Mouse (Mus musculus) splenic B cell, adult 2 months (primary cell): ENCODE measurements around the gene Washc2.
A peak's percentile ranks its signal among the peaks of the same experiment; 100 is the strongest.
"Not testable (repeated sequence)": the region's sequence is repeated elsewhere in the genome, so short reads cannot be mapped to it uniquely, and the experiment has no call there.

Source experiments
- DNase-seq: peaks from one replicate; pipeline ENCODE4 v3.0.0-alpha.2; 2011; ENCODE audit warnings: low read depth, low spot score
- H3K27me3 ChIP-seq: 2 replicates; pipeline ENCODE4 v1.6.1; 2012; ENCODE audit warnings: mild to moderate bottlenecking, low read length, moderate library complexity, mixed read lengths; ENCODE audit not compliant: control insufficient read depth, poor library complexity, insufficient read depth, severe bottlenecking
- H3K36me3 ChIP-seq: 2 replicates; pipeline ENCODE4 v1.6.1; 2012; ENCODE audit warnings: mild to moderate bottlenecking, low read length, moderate library complexity, mixed read lengths; ENCODE audit not compliant: control insufficient read depth, poor library complexity, insufficient read depth, severe bottlenecking

The Washc2 gene

DNA sequence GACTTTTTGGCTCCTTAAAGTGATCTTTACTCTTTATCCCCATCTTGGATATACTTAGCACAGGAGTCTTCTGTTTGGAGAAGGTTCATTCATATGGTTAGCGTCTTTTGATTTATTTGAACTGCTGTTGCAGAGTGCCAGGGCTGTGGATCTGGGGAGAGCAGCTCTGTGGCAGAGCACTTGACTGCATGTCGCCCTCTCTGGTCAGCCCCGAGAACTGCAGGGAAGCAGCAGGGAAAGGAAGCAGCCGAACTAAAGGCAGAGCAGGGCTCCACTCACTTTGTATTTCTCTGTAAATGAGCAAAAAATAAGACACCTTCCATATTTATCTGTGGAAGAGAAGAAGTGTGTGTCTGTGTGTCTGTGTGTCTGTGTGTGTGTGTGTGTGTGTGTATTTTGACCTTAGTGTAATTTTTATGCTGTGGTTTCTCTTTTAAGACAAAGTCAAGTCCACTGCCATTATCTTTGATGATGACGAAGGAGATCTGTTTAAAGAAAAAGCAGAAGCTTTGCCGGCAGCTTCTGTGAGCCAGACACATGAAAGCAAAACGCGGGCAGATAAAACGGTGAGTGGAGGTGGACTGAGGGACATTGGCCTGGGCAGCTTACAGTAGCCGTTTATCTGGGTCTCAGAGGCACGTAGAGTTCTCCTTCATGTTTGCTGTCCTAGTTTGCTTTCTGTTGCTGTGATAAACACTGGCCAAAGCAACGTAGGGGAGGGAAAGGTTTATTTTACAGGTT is 21.1 kb downstream of the Washc2 start:
- Histone ChIP-seq H3K27me3 (no peaks in the 10 kb centered on the region), H3K36me3 (peaks cover 20% of the 10 kb centered on the region)
- DNase-seq = peak; percentile 72

DNA sequence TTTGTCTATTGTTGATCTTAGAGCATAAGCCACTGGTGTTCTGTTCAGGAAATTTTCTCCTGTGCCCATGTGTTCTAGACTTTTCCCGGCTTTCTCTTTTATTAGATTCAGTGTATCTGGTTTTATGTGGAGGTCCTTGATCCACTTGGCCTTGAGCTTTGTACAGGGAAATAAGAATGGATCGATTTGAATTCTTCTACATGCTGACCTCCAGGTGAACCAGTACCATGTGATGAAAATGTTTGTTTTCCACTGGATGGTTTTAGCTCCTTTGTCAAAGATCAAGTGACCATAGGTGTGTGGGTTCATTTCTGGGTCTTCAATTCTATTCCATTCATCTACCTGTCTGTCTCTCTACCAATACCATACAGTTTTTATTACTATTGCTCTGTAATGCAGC is 27.0 kb downstream of the Washc2 start:
- peaks cover 11% of the 10 kb centered on the region for H3K36me3 ChIP-seq
- DNase-seq, H3K27me3 ChIP-seq: not testable (repeated sequence)

DNA sequence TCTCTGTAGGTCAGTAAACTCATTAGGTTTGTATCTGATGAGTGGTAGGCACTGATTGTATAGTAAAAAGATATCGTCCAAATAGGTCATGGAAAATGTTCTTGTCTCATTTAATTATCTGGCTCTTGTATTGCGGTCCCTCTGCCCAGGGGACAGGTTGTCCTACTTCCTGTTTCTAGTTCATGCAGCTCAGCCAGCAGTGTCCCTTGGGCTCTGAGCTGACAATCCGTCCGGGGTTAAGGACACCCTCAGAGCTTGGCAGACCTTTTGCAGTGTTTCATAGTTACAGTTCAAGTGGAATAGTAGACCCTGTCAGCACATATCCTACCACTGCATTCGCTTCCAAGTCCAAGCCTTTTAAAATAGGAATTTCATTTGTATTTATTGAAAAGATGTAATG is 27.5 kb downstream of the Washc2 start:
- H3K36me3 ChIP-seq = peaks cover 13% of the 10 kb centered on the region

DNA sequence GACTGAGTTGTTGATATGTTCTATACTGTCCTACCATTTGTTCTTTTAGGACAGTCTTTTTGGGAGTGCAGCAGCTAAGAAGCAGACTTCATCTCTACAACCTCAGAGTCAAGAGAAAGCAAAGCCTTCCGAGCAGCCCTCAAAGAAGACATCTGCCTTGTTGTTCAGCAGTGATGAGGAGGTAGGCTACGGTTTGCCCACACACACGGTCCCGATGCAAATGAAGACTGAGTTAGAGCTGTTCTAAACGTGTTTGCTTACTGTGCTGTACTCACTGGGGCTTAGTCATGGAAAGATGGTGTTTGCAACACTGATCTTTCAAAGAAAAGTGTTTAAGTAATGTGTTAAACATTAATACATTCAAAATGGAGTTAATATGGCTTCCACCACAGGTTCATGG is 30.2 kb downstream of the Washc2 start:
- DNase-seq = no peak
- no peaks in the 10 kb centered on the region for H3K27me3 ChIP-seq
- H3K36me3 ChIP-seq = peaks cover 14% of the 10 kb centered on the region

More for the DNA sequence above, 27.5 kb downstream of the Washc2 start:
- H3K27me3 ChIP-seq = no peaks in the 10 kb centered on the region
- no peak for DNase-seq

DNA sequence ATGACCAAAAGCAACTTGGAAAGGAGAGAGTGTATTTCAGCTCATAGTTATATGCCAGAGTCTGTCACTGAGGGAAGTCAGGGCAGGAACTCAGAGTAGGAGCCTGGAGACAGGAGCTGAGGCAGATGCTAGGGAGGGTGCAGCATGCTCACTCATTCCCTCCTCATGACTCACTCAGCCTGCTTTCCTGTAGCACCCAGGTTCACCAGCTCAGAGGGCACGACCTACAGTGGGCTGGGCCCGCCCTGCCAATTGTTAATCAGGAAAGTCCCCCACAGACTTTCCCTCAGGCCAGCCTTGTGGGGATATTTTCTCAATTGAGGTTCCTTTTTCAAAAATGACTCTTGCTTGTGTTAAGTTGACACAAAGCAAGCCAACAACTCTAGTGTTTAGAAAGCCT is 32.5 kb downstream of the Washc2 start:
- Histone ChIP-seq H3K36me3 (peaks cover 16% of the 10 kb centered on the region), H3K27me3 (no peaks in the 10 kb centered on the region)
- DNase-seq = no peak

DNA sequence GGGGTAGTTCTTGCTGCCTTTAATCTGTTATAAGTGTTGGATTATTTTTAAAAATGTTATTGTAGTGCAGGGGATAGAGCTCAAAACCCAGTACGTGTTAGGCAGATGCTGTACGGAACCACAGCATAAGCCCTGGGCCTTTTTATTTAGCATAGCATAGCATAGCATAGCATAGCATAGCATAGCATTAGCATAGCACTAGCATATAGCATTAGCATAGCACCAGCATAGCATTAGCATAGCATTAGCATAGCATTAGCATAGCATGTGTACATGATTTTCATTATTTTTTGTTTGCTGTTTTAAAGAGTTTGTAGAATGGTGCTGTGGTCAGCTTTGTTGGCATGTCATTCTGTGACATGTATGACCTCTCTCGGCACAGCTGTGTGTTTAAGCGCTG is 51.8 kb downstream of the Washc2 start:
- Histone ChIP-seq H3K36me3 (peaks cover 3% of the 10 kb centered on the region; the same call in 1 of the 2 replicates), H3K27me3 (no peaks in the 10 kb centered on the region)
- DNase-seq = no peak

DNA sequence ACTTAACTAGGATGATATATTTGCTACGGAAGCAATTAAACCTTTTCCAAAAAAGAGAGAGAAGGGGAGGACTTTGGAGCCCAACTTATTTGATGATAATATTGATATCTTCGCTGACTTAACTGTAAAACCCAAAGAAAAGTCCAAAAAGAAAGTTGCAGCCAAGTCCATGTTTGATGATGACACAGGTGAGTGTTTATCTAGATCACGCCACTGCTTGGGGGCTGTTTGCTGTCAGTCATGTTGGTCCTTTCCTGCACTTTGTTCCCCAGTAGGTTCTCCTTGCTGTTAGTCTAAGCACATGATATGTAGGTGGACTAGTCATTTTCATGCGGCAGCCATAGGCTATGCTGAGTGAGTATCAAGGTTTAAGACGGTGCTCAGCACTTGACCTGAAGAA is 52.6 kb downstream of the Washc2 start:
- DNase-seq = no peak
- Histone ChIP-seq H3K27me3 (no peaks in the 10 kb centered on the region), H3K36me3 (peaks cover 2% of the 10 kb centered on the region; the same call in 1 of the 2 replicates)

DNA sequence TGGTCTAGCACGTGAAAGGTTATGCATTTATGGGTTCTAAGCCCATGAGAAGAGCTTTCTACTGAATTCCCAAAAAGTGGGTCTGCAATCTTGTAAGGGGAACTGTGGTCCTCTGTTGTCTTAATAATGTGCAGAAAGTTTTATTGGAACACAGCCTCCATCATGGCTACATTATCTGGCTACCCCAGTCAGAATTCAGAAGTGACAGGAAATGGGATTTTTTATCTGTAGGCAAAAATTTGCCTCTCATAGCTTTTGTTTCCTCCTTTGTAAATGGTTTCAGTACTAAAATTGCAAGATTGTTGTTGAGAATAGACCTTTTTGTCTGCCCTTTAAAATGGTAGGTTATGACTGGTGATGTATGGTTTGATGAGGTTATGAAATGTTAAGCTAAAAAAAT is 55.0 kb downstream of the Washc2 start:
- no peak for DNase-seq
- Histone ChIP-seq H3K27me3 (no peaks in the 10 kb centered on the region), H3K36me3 (no peaks in the 10 kb centered on the region; the same call in 1 of the 2 replicates)

DNA sequence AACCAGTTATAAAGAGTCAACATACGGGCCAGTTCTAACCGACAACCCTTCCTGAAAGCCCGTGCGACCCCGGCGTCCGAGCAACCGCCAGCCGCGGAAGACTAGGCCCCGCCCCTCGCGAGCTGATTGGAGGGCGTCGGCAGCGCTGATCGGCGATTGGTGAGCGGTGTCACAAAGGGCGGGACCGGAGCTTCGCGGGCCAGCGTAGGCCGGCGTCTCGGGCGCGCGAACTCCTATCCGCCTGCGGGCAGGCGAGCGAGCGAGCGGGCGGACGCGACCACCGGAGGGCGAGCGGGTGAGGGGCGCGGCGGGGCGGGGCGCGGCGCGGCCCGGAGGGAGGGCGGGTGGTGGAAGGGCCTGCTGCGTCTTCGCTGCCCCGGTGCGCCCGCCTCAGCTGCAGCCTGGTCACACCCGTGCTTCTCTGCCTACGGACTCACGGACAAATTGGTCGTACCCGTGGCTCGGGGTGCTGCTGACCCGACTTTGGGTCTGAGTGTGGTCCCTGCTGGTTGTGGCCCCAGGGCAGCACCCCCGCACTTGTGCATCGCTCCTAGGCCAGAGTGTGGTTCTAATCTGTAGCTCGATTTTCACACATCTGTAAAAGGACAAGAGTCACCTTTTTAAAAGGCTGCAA is 56.3 kb downstream of the Washc2 start, which contains the start of gene Zfand4:
Zfand4 (plus strand) TSS at position 205 of the 634 bp plus-strand sequence.
- H3K36me3 ChIP-seq = no peaks in the 10 kb centered on the region
- peak; percentile 91 for DNase-seq
- no peaks in the 10 kb centered on the region for H3K27me3 ChIP-seq

DNA sequence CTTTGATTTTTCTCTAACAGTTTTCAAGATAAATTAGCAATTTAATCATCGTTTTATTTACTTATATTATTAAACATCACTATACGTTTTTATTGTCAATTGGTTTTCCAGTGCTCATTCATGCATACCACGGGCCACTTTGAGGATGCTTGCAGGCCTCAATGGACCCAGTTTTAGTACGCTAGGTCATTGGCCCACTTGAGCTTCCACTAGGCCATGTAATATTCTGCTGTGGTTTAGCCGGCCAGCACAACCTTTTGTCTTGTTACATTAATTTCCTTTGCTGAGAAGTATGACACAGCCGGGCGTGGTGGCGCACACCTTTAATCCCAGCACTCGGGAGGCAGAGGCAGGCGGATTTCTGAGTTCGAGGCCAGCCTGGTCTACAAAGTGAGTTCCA is 57.0 kb downstream of the Washc2 start:
- no peaks in the 10 kb centered on the region for H3K27me3 ChIP-seq
- no peak for DNase-seq

DNA sequence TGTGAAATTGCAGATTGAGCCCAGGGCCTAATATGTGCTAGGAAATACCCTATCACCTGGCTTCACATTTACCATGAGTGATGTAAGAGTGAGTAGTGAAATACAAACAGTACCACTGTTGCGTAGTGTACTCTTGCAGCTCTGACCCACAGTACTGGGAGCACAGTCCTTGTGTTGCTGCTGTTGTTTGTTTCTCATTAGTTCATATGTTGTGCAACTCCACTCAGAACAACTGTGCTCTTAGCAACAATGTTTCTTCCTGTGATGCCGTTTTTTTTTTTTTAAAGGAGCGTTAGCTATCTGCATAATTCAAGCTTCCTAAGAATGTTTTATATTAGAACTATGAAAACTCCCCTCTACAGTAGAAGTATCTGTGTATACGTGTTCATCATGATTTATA is 57.8 kb downstream of the Washc2 start:
- no peak for DNase-seq
- Histone ChIP-seq H3K27me3 (no peaks in the 10 kb centered on the region), H3K36me3 (no peaks in the 10 kb centered on the region)

More for the DNA sequence above, 57.0 kb downstream of the Washc2 start:
- H3K36me3 ChIP-seq = no peaks in the 10 kb centered on the region

DNA sequence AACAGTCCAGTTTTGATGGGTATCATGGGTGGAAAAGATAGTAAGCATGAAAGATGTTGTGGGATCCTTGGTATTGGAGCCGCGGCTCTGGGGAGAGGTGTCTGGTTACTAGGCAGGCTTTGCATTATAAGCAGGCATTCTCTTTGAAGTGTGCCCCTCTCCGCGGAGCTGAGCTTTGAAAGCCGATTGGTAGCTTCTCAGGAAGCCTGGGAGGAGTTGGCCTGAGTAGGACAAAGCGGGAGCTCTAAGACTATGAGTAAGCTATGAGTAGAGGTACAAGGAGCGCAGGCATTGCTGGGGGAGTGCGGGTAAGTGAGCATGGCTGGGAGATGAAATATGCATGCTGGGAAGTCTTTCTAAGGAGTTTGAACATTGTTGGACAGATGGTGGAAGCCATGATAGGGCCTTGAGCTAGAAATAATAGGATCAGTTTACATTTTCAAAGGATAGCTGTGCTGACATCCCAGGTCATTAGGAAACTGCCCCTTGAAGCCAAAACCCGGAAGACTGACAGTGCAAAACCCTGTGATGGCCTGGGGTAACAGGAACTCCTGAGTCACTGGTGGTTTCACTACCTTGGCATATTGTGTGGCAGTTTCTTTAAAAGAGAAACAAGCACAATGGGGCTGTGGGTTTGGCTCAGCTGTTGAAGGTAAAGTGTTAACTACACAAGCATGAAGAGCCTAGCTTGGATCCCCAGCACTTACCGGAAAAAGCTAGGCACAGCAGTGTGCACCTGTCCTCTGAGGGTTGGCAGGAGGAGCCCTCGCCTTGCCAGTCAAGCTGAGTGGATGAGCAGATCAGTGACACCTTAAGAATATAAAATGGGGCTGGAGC is 58.7 kb downstream of the Washc2 start:
- DNase-seq = peak; percentile 7
- Histone ChIP-seq H3K36me3 (no peaks in the 10 kb centered on the region), H3K27me3 (no peaks in the 10 kb centered on the region)

DNA sequence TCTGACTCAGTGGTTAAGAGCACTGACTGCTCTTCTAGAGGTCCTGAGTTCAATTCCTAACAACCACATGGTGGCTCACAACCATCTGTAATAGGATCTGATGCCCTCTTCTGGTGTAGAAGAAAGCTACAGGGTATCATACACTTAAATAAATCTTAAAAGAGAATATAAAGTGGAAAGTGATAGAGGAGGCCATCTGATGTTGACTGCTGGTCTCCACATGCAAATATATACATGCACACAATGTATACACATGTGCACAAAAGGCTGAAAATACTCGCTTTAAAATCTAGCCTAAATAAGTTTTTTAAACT is 59.2 kb downstream of the Washc2 start:
- DNase-seq = no peak
- no peaks in the 10 kb centered on the region for H3K36me3 ChIP-seq
- H3K27me3 ChIP-seq = no peaks in the 10 kb centered on the region

DNA sequence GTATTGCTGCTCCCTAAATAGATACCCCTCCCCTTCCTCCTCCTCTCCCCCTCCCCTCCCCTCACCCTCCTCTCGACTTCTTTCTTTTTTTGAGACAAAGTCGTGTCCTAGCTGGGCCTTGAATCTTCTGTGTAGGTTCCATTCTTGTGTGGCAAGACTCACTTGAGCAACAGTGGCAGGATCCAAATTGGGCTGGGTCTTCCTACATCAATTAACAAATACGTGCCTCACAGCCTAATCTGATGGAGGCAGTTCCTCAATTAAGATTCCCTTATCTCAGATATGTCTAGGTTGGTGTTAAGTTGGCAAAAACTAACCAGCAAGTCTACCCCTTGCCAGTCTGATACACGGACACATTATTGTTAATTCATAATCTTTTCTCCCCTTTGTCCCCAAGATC is 67.9 kb downstream of the Washc2 start:
- Histone ChIP-seq H3K27me3 (no peaks in the 10 kb centered on the region), H3K36me3 (no peaks in the 10 kb centered on the region)
- no peak for DNase-seq
